Mouse (Mus musculus): ENCODE data around the gene Atcay. TPM values are rescaled to one million over a fixed set of nuclear protein-coding genes. Genes with fewer than 3 reads are reported as not detected.
"Not testable (repeated sequence)": the region's sequence is repeated elsewhere in the genome, so short reads cannot be mapped to it uniquely, and the experiment has no call there.

The Atcay gene
- polyA plus RNA-seq, 1 experiment: 0.39 TPM

GRCm38 (mm10) chr10:81178927-81179326 lies 51.7 kb downstream of the Atcay start:
- DNase-seq: no peak

GRCm38 (mm10) chr10:81177958-81178712 lies 52.5 kb downstream of the Atcay start:
- TF ChIP-seq POLR2A (IDR thresholded peaks at IDR 0.05; ENCODE audit: low read depth, low read length) (no peak), CTCF (conservative IDR thresholded peaks at IDR 0.05; ENCODE audit: insufficient read depth, insufficient read length, low read depth, low read length) (no peak)
- H3K36me3 ChIP-seq (ENCODE audit: control insufficient read depth, insufficient read depth, low read length): peaks cover 16% of the 10 kb centered on the region
- 38% methylated on average over 14 of the region's 14 CpGs for WGBS
- DNase-seq: no peak
- no peaks in the 10 kb centered on the region for H3K27me3 ChIP-seq (replicated peaks; ENCODE audit: control insufficient read depth, insufficient read depth, low read length)
- H3K27ac ChIP-seq (ENCODE audit: insufficient read depth, low read depth, low read length): no peak overlapping the region
- H3K4me1 ChIP-seq (ENCODE audit: control insufficient read depth, insufficient read depth, low read length): peaks cover 16% of the 10 kb centered on the region; the same call in 1 of the 2 replicates
- peak overlapping the region; percentile 72 for H3K4me3 ChIP-seq (ENCODE audit: insufficient read depth, low read depth, low read length)

More at GRCm38 (mm10) chr10:81178927-81179326, 51.7 kb downstream of the Atcay start:
- Histone ChIP-seq H3K4me3 (ENCODE audit: insufficient read depth, low read depth, low read length) (no peak overlapping the region), H3K27me3 (replicated peaks; ENCODE audit: control insufficient read depth, insufficient read depth, low read length) (no peaks in the 10 kb centered on the region), H3K27ac (ENCODE audit: insufficient read depth, low read depth, low read length) (no peak overlapping the region), H3K4me1 (ENCODE audit: control insufficient read depth, insufficient read depth, low read length) (peaks cover 14% of the 10 kb centered on the region; the same call in 1 of the 2 replicates), H3K36me3 (ENCODE audit: control insufficient read depth, insufficient read depth, low read length) (peaks cover 16% of the 10 kb centered on the region)
- 89% methylated on average over 11 of the region's 11 CpGs for WGBS
- TF ChIP-seq CTCF (conservative IDR thresholded peaks at IDR 0.05; ENCODE audit: insufficient read depth, insufficient read length, low read depth, low read length) (no peak), POLR2A (IDR thresholded peaks at IDR 0.05; ENCODE audit: low read depth, low read length) (no peak)

- DNase-seq: peak; percentile 63
Measured at GRCm38 (mm10) chr10:81177491-81177925, 53.1 kb downstream of the Atcay start.

GRCm38 (mm10) chr10:81176466-81177271 lies 54.0 kb downstream of the Atcay start, which contains the start of gene Eef2:
Eef2 (plus strand) TSS chr10:81176631.
- peak; percentile 100 for DNase-seq
- Histone ChIP-seq H3K27ac (ENCODE audit: insufficient read depth, low read depth, low read length) (peak within 1 kb of the TSS; percentile 93), H3K4me3 (ENCODE audit: insufficient read depth, low read depth, low read length) (peak within 1 kb of the TSS; percentile 72), H3K27me3 (replicated peaks; ENCODE audit: control insufficient read depth, insufficient read depth, low read length) (no peaks in the 10 kb centered on the region), H3K36me3 (ENCODE audit: control insufficient read depth, insufficient read depth, low read length) (peaks cover 14% of the 10 kb centered on the region), H3K4me1 (ENCODE audit: control insufficient read depth, insufficient read depth, low read length) (peaks cover 16% of the 10 kb centered on the region; the same call in 1 of the 2 replicates)
- TF ChIP-seq POLR2A (IDR thresholded peaks at IDR 0.05; ENCODE audit: low read depth, low read length) (peak; percentile 99), CTCF (conservative IDR thresholded peaks at IDR 0.05; ENCODE audit: insufficient read depth, insufficient read length, low read depth, low read length) (no peak)
- WGBS: under 1% methylated on average over 77 of the region's 77 CpGs

More at GRCm38 (mm10) chr10:81177491-81177925, 53.1 kb downstream of the Atcay start:
- WGBS: 3% methylated on average over 16 of the region's 16 CpGs
- TF ChIP-seq POLR2A (IDR thresholded peaks at IDR 0.05; ENCODE audit: low read depth, low read length) (no peak), CTCF (conservative IDR thresholded peaks at IDR 0.05; ENCODE audit: insufficient read depth, insufficient read length, low read depth, low read length) (no peak)
- H3K36me3 ChIP-seq (ENCODE audit: control insufficient read depth, insufficient read depth, low read length): peaks cover 16% of the 10 kb centered on the region
- peak overlapping the region; percentile 93 for H3K27ac ChIP-seq (ENCODE audit: insufficient read depth, low read depth, low read length)
- H3K4me1 ChIP-seq (ENCODE audit: control insufficient read depth, insufficient read depth, low read length): peaks cover 16% of the 10 kb centered on the region; the same call in 1 of the 2 replicates
- no peaks in the 10 kb centered on the region for H3K27me3 ChIP-seq (replicated peaks; ENCODE audit: control insufficient read depth, insufficient read depth, low read length)
- peak overlapping the region; percentile 72 for H3K4me3 ChIP-seq (ENCODE audit: insufficient read depth, low read depth, low read length)

- Histone ChIP-seq H3K36me3 (ENCODE audit: control insufficient read depth, insufficient read depth, low read length) (peaks cover 10% of the 10 kb centered on the region), H3K27me3 (replicated peaks; ENCODE audit: control insufficient read depth, insufficient read depth, low read length) (no peaks in the 10 kb centered on the region), H3K4me3 (ENCODE audit: insufficient read depth, low read depth, low read length) (peak overlapping the region; percentile 36), H3K27ac (ENCODE audit: insufficient read depth, low read depth, low read length) (peak overlapping the region; percentile 83), H3K4me1 (ENCODE audit: control insufficient read depth, insufficient read depth, low read length) (peaks cover 16% of the 10 kb centered on the region; the same call in 1 of the 2 replicates)
- under 1% methylated on average over 13 of the region's 13 CpGs for WGBS
- no peak for DNase-seq
- TF ChIP-seq POLR2A (IDR thresholded peaks at IDR 0.05; ENCODE audit: low read depth, low read length) (no peak), CTCF (conservative IDR thresholded peaks at IDR 0.05; ENCODE audit: insufficient read depth, insufficient read length, low read depth, low read length) (no peak)
Measured at GRCm38 (mm10) chr10:81175936-81176465, 54.6 kb downstream of the Atcay start.

GRCm38 (mm10) chr10:81175345-81175701 lies 55.3 kb downstream of the Atcay start:
- H3K36me3 ChIP-seq (ENCODE audit: control insufficient read depth, insufficient read depth, low read length); H3K4me3 ChIP-seq (ENCODE audit: insufficient read depth, low read depth, low read length); H3K27me3 ChIP-seq (replicated peaks; ENCODE audit: control insufficient read depth, insufficient read depth, low read length); DNase-seq: not testable (repeated sequence)
- 6% methylated on average over 4 of the region's 4 CpGs for WGBS
- Histone ChIP-seq H3K4me1 (ENCODE audit: control insufficient read depth, insufficient read depth, low read length) (peaks cover 16% of the 10 kb centered on the region; the same call in 1 of the 2 replicates), H3K27ac (ENCODE audit: insufficient read depth, low read depth, low read length) (peak overlapping the region; percentile 83)

Data from kidney, adult 2 months (tissue).